Mouse (Mus musculus) embryonic fibroblast, embryonic 13.5 days (primary cell): Measurements from ENCODE around the gene Trpm3. TPM values are rescaled to one million over a fixed set of nuclear protein-coding genes. Genes with fewer than 3 reads are reported as not detected.

Experiments
- H3K27ac ChIP-seq: 2 replicates; pipeline ENCODE4 v1.5.1; 2012; ENCODE audit warnings: low read length, control low read depth, inconsistent platforms; ENCODE audit not compliant: insufficient read depth
- H3K4me1 ChIP-seq: 2 replicates; pipeline ENCODE4 v1.6.1; 2011; ENCODE audit warnings: low read length; ENCODE audit not compliant: control insufficient read depth, insufficient read depth
- H3K4me3 ChIP-seq: 2 replicates; pipeline ENCODE4 v1.5.1; 2011; ENCODE audit warnings: mild to moderate bottlenecking, control low read depth, low read length; ENCODE audit not compliant: insufficient read depth
- CTCF ChIP-seq: IDR thresholded peaks from 2 replicates; pipeline ENCODE4 v1.5.1; 2011; ENCODE audit warnings: mild to moderate bottlenecking, control low read depth, low read length, moderate library complexity, borderline replicate concordance; ENCODE audit not compliant: insufficient read depth
- POLR2A ChIP-seq: IDR thresholded peaks from 2 replicates; pipeline ENCODE4 v1.6.1; 2011; ENCODE audit warnings: low read depth, mild to moderate bottlenecking, control low read depth, low read length, moderate library complexity
- polyA plus RNA-seq: library from polyadenylated mRNA; stranded (reverse); fragments of >200 nt; gene quantifications from 2 replicates; pipeline ENCODE4 v1.2.4, GENCODE M21; 2011; ENCODE audit warnings: low read depth; ENCODE audit not compliant: missing spikeins, insufficient read length

The Trpm3 gene
- polyA plus RNA-seq, 1 experiment: 0.46 TPM

- H3K27ac ChIP-seq: no peak overlapping the region
- no peak for TF ChIP-seq CTCF
- no peak for TF ChIP-seq POLR2A
Measured at GRCm38 (mm10) chr19:23041483-23042167, 902.8 kb downstream of the Trpm3 start.

GRCm38 (mm10) chr19:23042168-23042733 lies 903.4 kb downstream of the Trpm3 start:
- TF ChIP-seq CTCF: no peak
- TF ChIP-seq POLR2A: no peak
- Histone ChIP-seq H3K4me1 (no peaks in the 10 kb centered on the region), H3K4me3 (no peak overlapping the region), H3K27ac (no peak overlapping the region)

More at GRCm38 (mm10) chr19:23041483-23042167, 902.8 kb downstream of the Trpm3 start:
- Histone ChIP-seq H3K4me3 (no peak overlapping the region), H3K4me1 (no peaks in the 10 kb centered on the region)

GRCm38 (mm10) chr19:23043699-23044098 lies 904.9 kb downstream of the Trpm3 start:
- H3K27ac ChIP-seq: no peak overlapping the region

More at GRCm38 (mm10) chr19:23043699-23044098, 904.9 kb downstream of the Trpm3 start:
- Histone ChIP-seq H3K4me3 (no peak overlapping the region), H3K4me1 (no peaks in the 10 kb centered on the region)
- TF ChIP-seq CTCF (no peak), POLR2A (no peak)
